Mouse (Mus musculus): ENCODE measurements around the gene Zfp354b. TPM values are rescaled to one million over a fixed set of nuclear protein-coding genes. Genes with fewer than 3 reads are reported as not detected.

Zfp354b gene
- total RNA-seq, 2 experiments from 2014 or later, result 1.1 to 1.3 TPM

DNA sequence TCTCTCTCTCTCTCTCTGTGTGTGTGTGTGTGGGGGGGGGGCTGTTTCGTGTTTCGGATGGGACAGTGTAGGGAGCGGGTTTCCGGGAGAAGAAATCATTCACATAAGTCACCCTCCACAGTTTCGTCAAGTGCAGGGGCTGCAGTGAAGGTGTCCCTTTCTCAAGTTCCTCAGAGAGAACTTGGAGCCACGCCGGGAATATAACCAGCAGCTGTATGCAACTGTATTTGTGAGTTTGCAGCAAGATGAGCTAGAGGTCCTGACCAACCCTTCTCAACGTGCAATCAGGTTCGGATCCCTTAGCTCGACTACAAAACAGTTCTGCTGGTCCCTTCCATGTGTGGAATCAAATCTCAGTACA, 44.5 kb downstream of the Zfp354b start:
- intact Hi-C loops (cut with DNase I), result loop anchor here (1.0 kb wide), 1 partner anchor 46 kb away; the partner anchor contains the start of gene Zfp879
- DNase-seq, result no peak

DNA sequence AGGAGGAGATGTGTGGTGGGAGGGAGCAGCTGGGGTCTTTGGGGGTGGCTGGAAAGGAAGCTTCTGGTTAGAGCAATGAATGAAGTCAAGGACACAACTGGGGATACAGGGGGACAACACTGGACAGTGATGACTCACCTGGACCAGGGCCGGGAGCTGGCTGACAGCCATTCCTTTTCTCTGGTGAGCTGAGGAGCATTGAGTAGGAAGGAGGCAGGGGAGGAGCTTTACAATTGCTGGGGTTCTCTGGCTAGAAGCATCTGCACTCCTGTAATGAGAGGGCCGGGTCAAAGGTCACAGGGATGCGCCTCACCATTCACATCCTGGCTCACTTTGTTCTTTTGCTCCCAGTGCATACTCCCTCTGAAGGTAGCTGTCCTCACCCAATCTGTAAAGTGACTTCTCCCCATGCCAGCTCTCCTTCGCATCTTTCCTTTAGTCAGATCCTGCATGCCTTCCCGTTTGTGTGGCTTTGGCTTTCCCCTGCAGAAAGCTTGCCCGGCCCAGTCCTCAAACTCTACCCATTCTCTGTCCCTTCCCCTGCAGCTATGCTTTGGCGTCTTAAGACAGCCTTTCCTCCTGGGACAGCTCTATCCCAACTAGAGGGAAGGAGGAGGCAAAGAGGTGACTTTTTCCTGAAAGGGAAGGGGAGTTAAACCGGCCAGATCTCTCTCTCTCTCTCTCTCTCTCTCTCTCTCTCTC, 45.1 kb downstream of the Zfp354b start:
- peak; percentile 4 to 11 for DNase-seq
- intact Hi-C loops (cut with DNase I), result no loop called here

DNA sequence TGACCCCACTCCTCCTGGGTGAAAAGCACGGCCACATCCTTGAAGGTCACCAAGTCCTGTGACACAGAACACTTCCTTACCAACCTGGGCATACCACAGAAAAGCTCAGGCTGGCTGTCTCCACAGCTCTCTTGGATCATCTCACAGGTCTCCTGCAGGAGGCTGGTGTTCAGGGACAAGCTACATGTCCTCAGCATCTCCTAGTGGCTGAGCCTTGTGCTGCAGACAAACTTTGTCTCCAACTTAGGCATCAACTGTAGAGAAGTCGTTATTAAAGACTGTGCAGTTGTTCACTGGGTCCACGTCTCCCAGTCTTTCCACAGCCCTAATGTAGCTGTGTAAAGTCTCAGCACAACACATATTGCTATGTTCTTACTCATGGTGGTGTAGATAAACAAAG, 47.7 kb downstream of the Zfp354b start:
- DNase-seq, result no peak
- intact Hi-C loops (cut with DNase I), result no loop called here

DNA sequence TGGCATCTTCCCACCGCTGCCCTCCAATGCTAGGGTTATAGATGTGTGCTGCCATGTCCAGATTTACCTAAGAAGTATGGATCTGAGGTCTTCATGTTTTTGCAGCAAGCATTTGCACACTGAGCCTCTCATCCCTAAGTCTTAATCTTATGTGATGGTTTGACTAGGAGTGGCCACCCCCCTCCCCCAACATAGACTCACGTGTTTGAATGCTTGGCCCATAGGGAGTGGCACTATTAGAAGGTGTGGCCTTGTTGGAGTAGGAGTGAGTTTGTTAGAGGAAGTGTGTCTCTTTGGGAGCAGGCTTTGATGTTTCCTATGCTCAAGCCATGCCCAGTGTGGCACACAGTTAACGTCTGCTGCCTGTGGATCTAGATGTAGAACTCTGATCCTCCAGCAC, 52.8 kb downstream of the Zfp354b start:
- no peak for DNase-seq
- intact Hi-C loops (cut with DNase I), result no loop called here

Other genes with a start within 250 kb of the Zfp354b start
- 1 to 10 TPM; 7.0 to 7.7 TPM for gene Zfp354c, start 103.9 kb downstream of the Zfp354b start, total RNA-seq (2021)
- gene Zfp879, start 90.1 kb downstream of the Zfp354b start, total RNA-seq (2021), result 1 to 10 TPM in 1 of 2 experiments, under 1 TPM in 1; 0.72 to 1.2 TPM
- gene Grm6, start 80.9 kb downstream of the Zfp354b start, total RNA-seq (2021), result not detected
- 1 to 10 TPM; 1.1 to 2.3 TPM for gene Zfp454, start 44.0 kb downstream of the Zfp354b start, total RNA-seq (2021)
- gene Zfp2, start 15.5 kb downstream of the Zfp354b start, total RNA-seq (2021), result 1 to 10 TPM; 3.1 to 4.6 TPM
- not detected for gene 4933414I15Rik, start 12.1 kb upstream of the Zfp354b start, total RNA-seq (2021)
- not detected for gene Prop1, start 22.1 kb upstream of the Zfp354b start, total RNA-seq (2021)
- not detected for gene Olfr1378, start 34.9 kb upstream of the Zfp354b start, total RNA-seq (2021)
- gene Olfr1377, start 50.3 kb upstream of the Zfp354b start, total RNA-seq (2021), result not detected
- gene Olfr51, start 72.0 kb upstream of the Zfp354b start, total RNA-seq (2021), result not detected
- gene Olfr54, start 82.6 kb upstream of the Zfp354b start, total RNA-seq (2021), result not detected
- not detected for gene Olfr1375, start 116.5 kb upstream of the Zfp354b start, total RNA-seq (2021)
- gene Zfp354a, start 127.6 kb upstream of the Zfp354b start, total RNA-seq (2021), result 1 to 10 TPM; 2.1 to 2.9 TPM

Measured in heart, postnatal 10 days (tissue).